Mouse (Mus musculus): ENCODE data around the gene Tmco1. TPM values are rescaled to one million over a fixed set of nuclear protein-coding genes. Genes with fewer than 3 reads are reported as not detected.

The Tmco1 gene
- polyA plus RNA-seq, 1 experiment from 2014 or later: 94.9 TPM

DNA sequence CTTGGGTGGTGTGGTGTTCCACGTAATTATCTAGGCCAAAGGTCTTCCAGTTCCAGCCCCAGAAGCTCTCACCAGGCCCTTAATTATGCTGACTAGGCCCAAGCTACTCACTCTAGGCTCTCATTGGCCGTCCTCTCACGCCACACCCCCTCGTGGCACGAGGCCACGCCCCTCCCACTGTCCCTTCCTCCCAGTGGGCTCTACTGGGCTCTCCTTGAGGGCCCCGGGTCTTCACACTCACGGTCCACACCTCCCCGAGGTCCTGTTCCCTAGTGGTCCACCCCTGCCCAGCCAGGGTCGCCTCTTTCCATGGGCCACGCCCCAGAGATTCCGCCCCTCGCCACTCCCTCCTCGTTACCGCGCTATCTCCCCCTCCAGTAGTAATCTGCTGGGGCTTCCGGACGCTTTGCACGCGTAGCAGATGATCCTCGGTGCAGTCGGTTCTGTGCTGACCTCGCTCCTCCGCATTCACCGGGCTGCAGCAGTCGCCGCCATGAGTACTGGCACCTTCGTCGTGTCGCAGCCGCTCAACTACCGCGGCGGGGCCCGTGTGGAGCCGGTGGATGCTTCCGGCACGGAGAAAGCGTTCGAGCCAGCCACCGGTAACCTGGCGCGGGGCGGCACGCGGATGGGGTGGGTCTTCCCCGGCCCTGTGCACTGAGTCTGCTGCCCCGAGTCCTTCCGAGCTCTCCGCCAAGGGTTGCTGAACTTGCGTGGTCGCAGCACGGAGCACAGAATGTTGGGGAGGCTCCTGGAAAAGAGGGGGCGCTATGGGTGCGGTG, 41.8 kb downstream of the Tmco1 start, which contains the start of gene Aldh9a1:
Gene Aldh9a1 (plus strand): TSS at position 177 of the 782 bp plus-strand sequence.
- H3K27ac ChIP-seq (ENCODE audit: low read depth): peak within 1 kb of the TSS; percentile 74
- H3K4me2 ChIP-seq (ENCODE audit: low read length): peak within 1 kb of the TSS; percentile 76
- H3K27me3 ChIP-seq (replicated peaks; ENCODE audit: control insufficient read depth, insufficient read depth, low read length): no peaks in the 10 kb centered on the region
- H3K9ac ChIP-seq (ENCODE audit: low read length): peak within 1 kb of the TSS; percentile 72
- peak within 1 kb of the TSS; percentile 77 for H3K4me3 ChIP-seq (ENCODE audit: low read depth, low read length)
- H3K4me1 ChIP-seq (replicated peaks; ENCODE audit: control insufficient read depth, insufficient read depth, low read length): 0 out of 2 replicates have a peak, but pooled peaks cover 4% of the 10 kb centered on the region
- peaks cover 15% of the 10 kb centered on the region for H3K36me3 ChIP-seq (ENCODE audit: control insufficient read depth, insufficient read depth, low read length)
- under 1% methylated on average over 55 of the region's 55 CpGs for WGBS
- peak; percentile 95 for DNase-seq (ENCODE audit: low spot score)
- peak; percentile 98 for ATAC-seq (replicated peaks; ENCODE audit: low FRiP score, low TSS enrichment, low read depth)
- no peaks in the 10 kb centered on the region for H3K9me3 ChIP-seq (ENCODE audit: control insufficient read depth, low read length)

DNA sequence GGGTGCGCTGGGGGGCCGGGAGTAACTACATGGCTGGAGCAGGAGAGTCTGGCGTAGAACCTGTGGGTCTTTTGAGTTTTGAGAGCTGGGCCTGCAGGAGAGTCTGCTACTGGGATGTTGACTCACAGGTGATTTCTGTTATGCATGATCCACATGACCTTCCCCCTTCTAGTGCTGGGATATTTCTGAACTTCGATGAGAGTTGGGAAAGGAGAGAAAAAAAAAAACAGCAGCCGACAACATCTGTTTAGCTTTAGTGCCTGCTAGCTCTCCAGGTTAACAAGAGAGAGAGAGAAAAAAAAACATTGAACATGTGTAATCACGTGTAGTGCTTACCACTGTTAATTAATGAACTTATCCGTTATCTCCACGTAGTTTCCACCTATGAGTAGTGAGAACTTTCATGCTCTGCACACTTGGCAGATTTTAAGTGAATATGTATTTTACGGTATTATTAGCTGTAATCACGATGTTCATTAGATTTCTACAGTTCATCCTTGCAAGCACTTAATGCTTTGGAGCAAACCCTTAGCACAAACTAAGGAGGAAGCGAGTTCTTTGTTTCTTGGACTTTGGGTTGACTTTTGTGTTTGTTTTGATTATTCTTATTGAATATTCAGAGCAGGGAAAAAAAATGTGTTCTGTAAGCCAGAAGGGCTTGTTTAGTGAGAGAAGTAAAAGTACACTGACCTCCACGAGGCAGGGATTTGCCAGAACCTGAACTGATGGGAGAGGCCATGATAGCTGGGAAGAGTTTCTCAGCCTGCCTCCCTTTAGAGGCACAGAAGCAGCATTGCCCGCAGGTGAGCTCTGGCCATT, 42.6 kb downstream of the Tmco1 start:
- no peak for DNase-seq (ENCODE audit: low spot score)
- Histone ChIP-seq H3K4me1 (replicated peaks; ENCODE audit: control insufficient read depth, insufficient read depth, low read length) (0 out of 2 replicates have a peak, but pooled peaks cover 4% of the 10 kb centered on the region), H3K27ac (ENCODE audit: low read depth) (peak overlapping the region; percentile 74), H3K9me3 (ENCODE audit: control insufficient read depth, low read length) (no peaks in the 10 kb centered on the region), H3K27me3 (replicated peaks; ENCODE audit: control insufficient read depth, insufficient read depth, low read length) (no peaks in the 10 kb centered on the region), H3K36me3 (ENCODE audit: control insufficient read depth, insufficient read depth, low read length) (peaks cover 23% of the 10 kb centered on the region), H3K9ac (ENCODE audit: low read length) (peak overlapping the region; percentile 72), H3K4me3 (ENCODE audit: low read depth, low read length) (peak overlapping the region; percentile 77), H3K4me2 (ENCODE audit: low read length) (peak overlapping the region; percentile 76)
- WGBS: 27% methylated on average over 13 of the region's 13 CpGs
- peak; percentile 14 for ATAC-seq (replicated peaks; ENCODE audit: low FRiP score, low TSS enrichment, low read depth)

DNA sequence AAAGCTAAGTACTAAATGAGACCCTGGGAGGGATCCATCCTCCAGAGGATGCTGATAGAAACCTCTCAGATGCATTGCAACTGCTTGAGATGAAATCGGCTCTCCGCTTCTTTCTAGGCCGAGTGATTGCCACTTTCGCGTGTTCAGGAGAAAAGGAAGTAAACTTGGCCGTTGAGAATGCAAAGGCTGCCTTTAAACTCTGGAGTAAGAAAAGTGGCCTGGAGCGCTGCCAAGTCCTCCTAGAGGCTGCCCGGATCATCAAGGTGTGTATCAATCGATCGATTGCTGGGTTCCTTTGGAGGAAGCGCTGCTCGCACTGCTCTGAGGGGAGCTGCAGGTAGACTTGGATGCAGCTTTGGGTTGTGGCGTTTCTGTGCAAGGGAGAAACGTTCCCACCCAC, 44.2 kb downstream of the Tmco1 start:
- no peak for DNase-seq (ENCODE audit: low spot score)
- Histone ChIP-seq H3K9ac (ENCODE audit: low read length) (no peak overlapping the region), H3K4me2 (ENCODE audit: low read length) (no peak overlapping the region), H3K27ac (ENCODE audit: low read depth) (no peak overlapping the region), H3K4me3 (ENCODE audit: low read depth, low read length) (no peak overlapping the region), H3K9me3 (ENCODE audit: control insufficient read depth, low read length) (no peaks in the 10 kb centered on the region), H3K4me1 (replicated peaks; ENCODE audit: control insufficient read depth, insufficient read depth, low read length) (0 out of 2 replicates have a peak, but pooled peaks cover 4% of the 10 kb centered on the region), H3K36me3 (ENCODE audit: control insufficient read depth, insufficient read depth, low read length) (peaks cover 34% of the 10 kb centered on the region), H3K27me3 (replicated peaks; ENCODE audit: control insufficient read depth, insufficient read depth, low read length) (no peaks in the 10 kb centered on the region)
- ATAC-seq (replicated peaks; ENCODE audit: low FRiP score, low TSS enrichment, low read depth): no peak
- WGBS: 86% methylated on average over 14 of the region's 14 CpGs

DNA sequence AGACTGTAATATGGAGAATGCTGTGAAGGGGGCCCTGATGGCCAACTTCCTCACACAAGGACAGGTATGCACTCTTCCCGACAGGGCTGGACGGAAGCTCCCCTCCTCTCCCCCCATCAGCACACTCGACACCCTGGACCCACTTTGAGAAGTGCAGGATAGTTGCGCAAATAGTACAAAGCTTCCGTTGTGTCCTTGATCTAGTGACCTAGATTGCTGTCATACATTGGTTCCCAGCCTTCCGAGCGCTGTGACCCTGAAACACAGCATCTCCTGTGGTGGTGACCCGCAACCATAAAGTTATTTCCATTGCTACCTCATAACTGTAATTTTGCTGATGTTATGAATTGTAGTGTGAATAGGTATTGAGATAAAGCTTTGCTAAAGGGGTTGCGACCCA, 49.2 kb downstream of the Tmco1 start:
- no peaks in the 10 kb centered on the region for H3K9me3 ChIP-seq (ENCODE audit: control insufficient read depth, low read length)
- 94% methylated on average over 9 of the region's 9 CpGs for WGBS
- H3K4me2 ChIP-seq (ENCODE audit: low read length): no peak overlapping the region
- no peaks in the 10 kb centered on the region for H3K27me3 ChIP-seq (replicated peaks; ENCODE audit: control insufficient read depth, insufficient read depth, low read length)
- no peak overlapping the region for H3K27ac ChIP-seq (ENCODE audit: low read depth)
- no peak overlapping the region for H3K9ac ChIP-seq (ENCODE audit: low read length)
- no peak overlapping the region for H3K4me3 ChIP-seq (ENCODE audit: low read depth, low read length)
- ATAC-seq (replicated peaks; ENCODE audit: low FRiP score, low TSS enrichment, low read depth) (no peak), DNase-seq (ENCODE audit: low spot score) (no peak)
- peaks cover 57% of the 10 kb centered on the region for H3K36me3 ChIP-seq (ENCODE audit: control insufficient read depth, insufficient read depth, low read length)
- H3K4me1 ChIP-seq (replicated peaks; ENCODE audit: control insufficient read depth, insufficient read depth, low read length): no peaks in the 10 kb centered on the region

DNA sequence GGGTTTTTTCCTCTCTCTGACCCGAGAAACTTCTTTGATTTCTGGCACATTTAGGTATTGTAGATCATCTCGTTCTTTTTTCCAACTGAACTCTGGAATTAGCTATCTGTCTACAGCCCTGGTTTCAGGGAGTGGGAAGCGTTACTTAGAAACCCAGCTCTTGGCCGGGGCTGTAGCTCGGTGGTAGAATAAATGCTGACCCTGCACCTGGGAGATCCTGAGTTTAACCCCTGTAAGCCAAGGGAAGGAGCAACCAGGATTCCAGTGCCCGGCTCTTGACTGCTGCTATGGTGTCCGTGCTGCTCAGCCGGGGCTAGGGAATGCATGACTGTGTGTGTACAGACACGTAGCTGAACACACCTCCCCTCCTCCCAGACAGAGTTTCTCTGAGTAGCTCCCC, 50.6 kb downstream of the Tmco1 start:
- DNase-seq (ENCODE audit: low spot score) (no peak), ATAC-seq (replicated peaks; ENCODE audit: low FRiP score, low TSS enrichment, low read depth) (no peak)
- H3K4me2 ChIP-seq (ENCODE audit: low read length): no peak overlapping the region
- H3K9me3 ChIP-seq (ENCODE audit: control insufficient read depth, low read length): no peaks in the 10 kb centered on the region
- peaks cover 54% of the 10 kb centered on the region for H3K36me3 ChIP-seq (ENCODE audit: control insufficient read depth, insufficient read depth, low read length)
- H3K4me3 ChIP-seq (ENCODE audit: low read depth, low read length): no peak overlapping the region
- H3K27me3 ChIP-seq (replicated peaks; ENCODE audit: control insufficient read depth, insufficient read depth, low read length): no peaks in the 10 kb centered on the region
- no peak overlapping the region for H3K27ac ChIP-seq (ENCODE audit: low read depth)
- H3K4me1 ChIP-seq (replicated peaks; ENCODE audit: control insufficient read depth, insufficient read depth, low read length): no peaks in the 10 kb centered on the region
- WGBS: 90% methylated on average over 9 of the region's 9 CpGs
- no peak overlapping the region for H3K9ac ChIP-seq (ENCODE audit: low read length)

DNA sequence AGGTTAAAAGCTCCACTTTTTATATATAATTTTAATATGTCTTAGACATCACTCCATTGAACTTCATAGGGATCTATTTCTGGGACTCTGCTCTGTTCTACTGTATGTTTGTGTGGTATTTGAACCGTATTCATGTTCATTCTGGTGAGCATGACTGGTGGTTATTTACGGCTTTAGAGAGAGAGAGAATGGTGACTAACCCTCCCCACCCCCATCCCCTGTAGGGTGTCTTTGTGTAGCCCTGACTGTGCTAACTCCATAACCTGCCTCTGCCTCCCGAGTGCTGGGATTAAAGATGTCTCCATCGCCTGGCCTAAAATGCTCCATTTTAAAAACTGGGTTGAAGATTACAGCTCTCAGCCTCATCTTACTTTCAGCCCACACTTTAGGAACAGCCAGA, 52.1 kb downstream of the Tmco1 start:
- H3K4me3 ChIP-seq (ENCODE audit: low read depth, low read length): no peak overlapping the region
- 80% methylated on average over 4 of the region's 4 CpGs for WGBS
- H3K4me2 ChIP-seq (ENCODE audit: low read length): no peak overlapping the region
- peaks cover 48% of the 10 kb centered on the region for H3K36me3 ChIP-seq (ENCODE audit: control insufficient read depth, insufficient read depth, low read length)
- H3K9ac ChIP-seq (ENCODE audit: low read length): no peak overlapping the region
- H3K4me1 ChIP-seq (replicated peaks; ENCODE audit: control insufficient read depth, insufficient read depth, low read length): no peaks in the 10 kb centered on the region
- no peaks in the 10 kb centered on the region for H3K27me3 ChIP-seq (replicated peaks; ENCODE audit: control insufficient read depth, insufficient read depth, low read length)
- no peak overlapping the region for H3K27ac ChIP-seq (ENCODE audit: low read depth)
- ATAC-seq (replicated peaks; ENCODE audit: low FRiP score, low TSS enrichment, low read depth): no peak
- DNase-seq (ENCODE audit: low spot score): no peak
- no peaks in the 10 kb centered on the region for H3K9me3 ChIP-seq (ENCODE audit: control insufficient read depth, low read length)

DNA sequence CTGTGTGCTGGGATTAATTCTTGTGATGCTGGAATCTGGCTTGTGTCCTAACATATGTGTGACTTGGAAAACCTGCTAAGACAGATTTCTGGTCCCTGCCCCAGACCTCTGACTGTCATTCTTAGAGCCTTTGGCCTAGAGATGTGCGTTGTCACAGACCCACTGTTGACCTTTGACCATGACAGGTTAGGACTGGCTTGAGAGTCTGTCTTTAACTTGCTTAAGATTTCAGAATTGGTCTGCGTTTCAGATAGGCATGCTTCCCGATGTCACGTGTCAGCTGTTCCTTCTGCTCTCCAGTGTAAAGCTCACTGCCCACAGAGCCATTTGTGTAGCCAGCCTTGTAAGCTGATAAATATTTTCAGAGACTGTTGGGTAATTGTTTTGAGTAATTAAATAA, 54.6 kb downstream of the Tmco1 start:
- H3K9me3 ChIP-seq (ENCODE audit: control insufficient read depth, low read length): no peaks in the 10 kb centered on the region
- H3K27me3 ChIP-seq (replicated peaks; ENCODE audit: control insufficient read depth, insufficient read depth, low read length): no peaks in the 10 kb centered on the region
- H3K9ac ChIP-seq (ENCODE audit: low read length): no peak overlapping the region
- no peak overlapping the region for H3K27ac ChIP-seq (ENCODE audit: low read depth)
- peaks cover 51% of the 10 kb centered on the region for H3K36me3 ChIP-seq (ENCODE audit: control insufficient read depth, insufficient read depth, low read length)
- no peaks in the 10 kb centered on the region for H3K4me1 ChIP-seq (replicated peaks; ENCODE audit: control insufficient read depth, insufficient read depth, low read length)
- H3K4me3 ChIP-seq (ENCODE audit: low read depth, low read length): no peak overlapping the region
- ATAC-seq (replicated peaks; ENCODE audit: low FRiP score, low TSS enrichment, low read depth): no peak
- no peak for DNase-seq (ENCODE audit: low spot score)
- H3K4me2 ChIP-seq (ENCODE audit: low read length): no peak overlapping the region
- WGBS: 83% methylated on average over 4 of the region's 4 CpGs

DNA sequence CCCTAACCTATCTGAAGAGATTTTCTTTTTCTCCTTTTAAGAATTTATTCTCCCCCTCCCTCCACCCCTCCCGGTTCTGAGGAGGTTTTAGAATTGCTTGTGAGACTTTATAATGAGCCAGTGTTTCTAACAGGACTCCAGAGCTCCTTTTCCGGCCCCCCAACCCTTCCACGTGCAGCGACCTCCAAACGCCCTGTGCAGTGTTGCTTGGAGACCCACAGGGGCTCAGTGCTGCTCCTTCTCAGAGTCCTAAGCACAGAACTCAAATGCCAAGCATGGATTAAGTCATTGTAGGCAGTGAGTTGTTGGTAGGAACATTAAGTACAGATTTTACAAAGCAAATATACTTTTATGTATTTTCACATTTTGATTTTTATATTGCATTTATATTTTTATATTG, 55.1 kb downstream of the Tmco1 start:
- Histone ChIP-seq H3K4me2 (ENCODE audit: low read length) (no peak overlapping the region), H3K27me3 (replicated peaks; ENCODE audit: control insufficient read depth, insufficient read depth, low read length) (no peaks in the 10 kb centered on the region), H3K36me3 (ENCODE audit: control insufficient read depth, insufficient read depth, low read length) (peaks cover 51% of the 10 kb centered on the region), H3K4me3 (ENCODE audit: low read depth, low read length) (no peak overlapping the region), H3K27ac (ENCODE audit: low read depth) (no peak overlapping the region), H3K9ac (ENCODE audit: low read length) (no peak overlapping the region), H3K9me3 (ENCODE audit: control insufficient read depth, low read length) (no peaks in the 10 kb centered on the region), H3K4me1 (replicated peaks; ENCODE audit: control insufficient read depth, insufficient read depth, low read length) (no peaks in the 10 kb centered on the region)
- WGBS: 59% methylated on average over 5 of the region's 5 CpGs
- ATAC-seq (replicated peaks; ENCODE audit: low FRiP score, low TSS enrichment, low read depth) (no peak), DNase-seq (ENCODE audit: low spot score) (no peak)
